Mouse (Mus musculus): ENCODE measurements around the gene Spcs3. TPM values are rescaled to one million over a fixed set of nuclear protein-coding genes. Genes with fewer than 3 reads are reported as not detected.

The Spcs3 gene
- total RNA-seq, 2 experiments from 2014 or later: 20.4 to 21.4 TPM

DNA sequence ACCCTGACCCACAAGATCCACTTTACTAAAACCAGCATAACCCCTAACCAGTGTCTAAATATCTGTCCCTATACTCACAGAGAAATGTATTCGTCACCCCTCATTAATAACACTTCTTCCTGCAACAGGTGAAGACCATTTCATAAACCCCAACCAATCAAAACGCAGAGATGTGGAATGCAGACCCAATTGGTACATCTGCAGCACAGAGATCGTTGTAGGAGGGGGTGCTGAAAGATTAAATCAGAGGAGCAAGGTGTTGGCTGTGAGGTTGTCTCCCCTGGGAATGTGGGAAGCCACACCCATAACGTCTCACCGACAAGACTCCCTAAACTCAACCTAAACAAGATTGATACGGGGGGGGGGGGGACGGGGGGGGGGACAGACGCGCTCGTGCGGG lies 21.0 kb downstream of the Spcs3 start:
- no peak for DNase-seq

DNA sequence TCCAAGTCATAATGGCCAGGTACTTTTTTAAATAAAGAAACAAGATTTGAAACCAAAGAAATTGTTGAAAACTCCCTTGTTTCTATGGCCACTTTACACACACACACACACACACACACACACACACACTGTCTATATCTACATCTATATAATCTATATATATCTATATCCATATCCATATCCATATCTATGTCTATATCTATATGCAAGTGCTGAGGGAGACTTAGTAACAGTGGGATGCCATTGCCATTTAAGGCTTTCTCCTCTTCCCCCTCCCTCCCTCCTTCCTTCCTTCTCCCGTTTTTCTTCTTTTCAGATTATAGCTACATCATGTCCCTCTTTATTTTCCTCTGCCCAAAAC lies 21.7 kb downstream of the Spcs3 start:
- DNase-seq: no peak

DNA sequence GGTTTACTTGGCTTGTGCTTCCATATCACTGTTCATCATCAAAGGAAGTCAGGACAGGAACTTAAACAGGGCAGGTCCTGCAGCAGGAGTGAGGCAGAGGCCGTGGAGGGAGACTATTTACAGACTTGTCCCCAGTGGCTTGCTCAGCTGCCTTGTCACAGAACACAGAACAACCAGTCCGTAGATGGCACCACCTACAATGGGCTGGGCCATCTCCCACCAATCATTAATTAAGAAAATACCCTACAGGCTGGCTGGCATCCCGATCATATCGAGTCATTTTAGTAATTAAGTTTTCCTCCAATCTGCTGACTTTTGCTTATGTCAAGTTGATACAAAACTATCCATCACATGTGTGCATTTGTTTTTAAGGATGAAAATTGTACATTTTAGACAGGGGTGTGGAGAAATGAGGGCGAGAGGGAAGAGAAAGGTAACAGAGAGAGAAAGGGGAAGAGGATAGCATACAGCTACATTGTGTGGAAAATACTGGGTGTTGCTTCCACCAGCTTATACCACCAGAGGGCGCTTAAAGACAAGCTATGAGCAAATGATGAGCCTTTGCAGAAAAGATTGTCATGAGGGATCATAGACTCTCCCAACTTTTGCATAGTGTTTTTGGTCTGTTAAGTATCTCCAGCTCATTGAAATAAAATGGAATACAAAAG lies 22.2 kb downstream of the Spcs3 start:
- no peak for DNase-seq

DNA sequence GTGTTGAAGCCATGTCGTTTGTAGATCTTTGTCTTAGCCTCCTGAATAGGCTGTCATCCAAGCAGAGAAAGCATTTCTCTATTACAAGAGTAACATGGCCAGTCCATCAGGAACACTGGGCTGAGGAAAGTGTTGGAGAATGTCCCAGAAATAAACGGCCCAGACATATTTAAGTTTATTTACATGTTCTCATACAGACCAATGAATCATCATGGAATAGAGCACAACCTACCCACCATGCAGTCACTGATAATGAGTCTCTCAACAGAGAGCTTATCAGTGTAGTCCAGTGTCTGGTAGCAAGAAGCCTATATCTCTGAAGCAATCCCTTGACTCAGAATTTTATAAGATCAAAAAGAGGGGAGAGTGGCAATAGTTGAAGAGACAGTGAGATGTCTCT lies 24.7 kb downstream of the Spcs3 start:
- no peak for DNase-seq

DNA sequence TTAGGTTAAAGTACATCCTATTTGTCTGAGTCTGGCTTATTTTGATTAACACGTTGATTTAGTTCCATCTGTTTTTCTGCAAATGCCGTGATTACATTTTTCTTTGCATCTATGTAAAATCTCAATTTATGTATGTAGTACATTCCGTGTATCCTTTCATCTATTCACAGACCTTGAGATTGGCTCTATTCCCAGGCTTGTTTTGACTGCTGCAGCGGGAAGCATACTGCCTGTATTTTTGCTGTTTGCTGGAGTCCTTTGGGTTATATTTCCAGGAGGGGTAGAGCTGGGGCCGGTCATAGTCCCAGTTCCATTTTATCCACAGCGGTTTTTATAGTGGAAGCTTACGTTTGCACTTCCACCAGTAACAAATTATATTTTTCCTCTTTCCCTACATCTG lies 26.7 kb downstream of the Spcs3 start:
- DNase-seq: no peak

DNA sequence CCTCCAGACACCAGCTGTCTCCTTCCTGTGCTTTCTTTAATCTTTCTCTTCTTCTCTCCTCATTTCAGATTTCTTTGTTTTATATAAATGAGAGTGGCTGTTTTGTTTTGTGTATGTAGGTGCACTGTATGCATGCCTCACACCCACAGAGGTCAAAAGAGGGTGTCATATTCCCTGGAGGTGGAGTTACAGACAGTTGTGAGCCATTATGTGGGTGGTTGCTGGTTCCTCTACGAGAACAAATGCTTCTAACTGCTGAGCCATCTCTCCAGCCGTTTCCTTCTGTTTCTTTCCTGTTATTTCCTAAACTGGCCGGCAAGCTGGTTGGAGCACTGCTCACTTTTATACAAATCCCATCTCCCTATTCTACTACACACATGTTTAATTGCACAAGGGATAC lies 35.9 kb downstream of the Spcs3 start:
- DNase-seq: no peak

DNA sequence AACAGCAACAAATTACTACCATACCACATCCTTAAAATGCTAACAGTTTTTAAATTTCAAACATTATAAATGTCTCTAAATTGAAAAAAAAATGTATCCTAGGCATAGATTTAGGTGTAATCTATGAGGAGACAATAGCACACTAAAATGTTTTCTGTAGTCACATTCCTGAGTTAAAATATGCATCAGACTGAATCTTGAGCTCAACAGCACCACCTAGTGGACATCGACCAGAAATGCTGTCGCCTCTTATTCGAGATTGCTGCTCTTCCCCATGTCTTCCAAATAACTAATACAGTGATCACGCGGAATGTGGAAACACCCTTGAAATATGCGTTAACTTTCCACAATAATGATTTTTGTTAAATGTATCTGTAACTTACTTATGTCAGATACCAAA lies 36.7 kb downstream of the Spcs3 start:
- no peak for DNase-seq

DNA sequence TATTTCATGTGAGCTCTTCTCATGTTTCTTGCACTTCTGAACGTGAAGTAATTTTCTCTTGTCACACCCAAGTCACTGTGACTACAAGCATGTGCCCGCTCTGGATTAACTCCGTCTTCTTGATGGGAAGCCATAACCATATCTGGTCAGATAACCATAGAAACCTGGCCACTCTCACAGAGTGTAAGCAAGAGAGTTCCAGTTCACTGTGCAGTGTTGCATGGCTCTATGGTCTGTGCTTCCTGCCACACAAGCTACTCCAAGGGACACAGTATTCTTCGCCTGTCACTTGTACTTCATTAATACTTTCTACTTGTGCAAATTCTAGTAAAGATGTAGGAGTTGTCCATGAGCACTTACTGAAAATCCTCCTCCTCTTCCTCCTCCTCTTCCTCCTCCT lies 37.9 kb downstream of the Spcs3 start:
- DNase-seq: no peak

DNA sequence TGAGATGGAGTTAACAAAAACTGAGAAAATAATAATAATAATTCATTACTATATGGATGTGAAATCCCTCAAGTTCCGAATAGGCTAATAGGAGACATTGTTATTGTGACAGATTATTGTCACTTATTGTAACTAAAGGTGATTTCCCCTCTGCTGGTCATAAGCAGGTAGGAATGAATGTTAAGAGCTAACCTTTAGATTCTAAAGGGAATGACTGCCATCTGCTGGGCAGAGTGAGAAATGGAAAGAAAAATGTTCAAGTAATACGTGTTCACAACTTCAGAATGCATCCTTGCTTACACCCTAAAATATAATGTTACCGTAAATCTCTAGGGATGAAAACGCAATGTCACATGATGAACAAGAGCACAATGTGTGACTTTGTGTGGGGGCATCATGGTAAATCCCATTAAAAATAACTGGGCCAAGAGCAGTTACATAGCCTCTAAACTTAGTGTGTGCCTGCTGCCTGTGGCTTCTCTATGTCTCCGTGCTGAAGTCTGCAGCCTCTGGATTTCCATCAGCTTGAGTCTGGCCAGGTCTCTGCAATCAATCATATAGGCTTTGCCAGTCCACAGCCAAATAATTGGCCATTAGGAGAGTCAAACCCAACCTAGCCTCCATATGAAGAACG lies 38.6 kb downstream of the Spcs3 start:
- DNase-seq: no peak

DNA sequence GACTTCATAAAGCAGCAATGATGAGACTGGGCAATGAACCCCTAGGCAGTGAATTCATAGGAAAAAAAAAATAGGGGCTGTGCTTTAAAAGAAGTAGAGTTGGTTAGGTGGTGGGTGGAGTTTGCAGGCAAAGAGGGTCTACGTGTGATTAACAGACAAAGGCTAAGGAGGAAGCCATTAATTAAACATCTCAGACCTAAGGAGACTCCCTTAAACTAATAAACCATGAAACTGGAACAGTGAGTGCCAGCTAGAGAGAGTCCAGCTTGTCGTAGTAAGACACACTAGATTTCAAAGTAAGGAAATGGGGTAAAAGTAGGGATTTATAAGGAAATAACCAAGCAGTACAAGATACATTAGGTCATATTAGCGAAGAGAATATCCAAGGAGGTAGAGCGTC lies 41.4 kb downstream of the Spcs3 start:
- DNase-seq: no peak

DNA sequence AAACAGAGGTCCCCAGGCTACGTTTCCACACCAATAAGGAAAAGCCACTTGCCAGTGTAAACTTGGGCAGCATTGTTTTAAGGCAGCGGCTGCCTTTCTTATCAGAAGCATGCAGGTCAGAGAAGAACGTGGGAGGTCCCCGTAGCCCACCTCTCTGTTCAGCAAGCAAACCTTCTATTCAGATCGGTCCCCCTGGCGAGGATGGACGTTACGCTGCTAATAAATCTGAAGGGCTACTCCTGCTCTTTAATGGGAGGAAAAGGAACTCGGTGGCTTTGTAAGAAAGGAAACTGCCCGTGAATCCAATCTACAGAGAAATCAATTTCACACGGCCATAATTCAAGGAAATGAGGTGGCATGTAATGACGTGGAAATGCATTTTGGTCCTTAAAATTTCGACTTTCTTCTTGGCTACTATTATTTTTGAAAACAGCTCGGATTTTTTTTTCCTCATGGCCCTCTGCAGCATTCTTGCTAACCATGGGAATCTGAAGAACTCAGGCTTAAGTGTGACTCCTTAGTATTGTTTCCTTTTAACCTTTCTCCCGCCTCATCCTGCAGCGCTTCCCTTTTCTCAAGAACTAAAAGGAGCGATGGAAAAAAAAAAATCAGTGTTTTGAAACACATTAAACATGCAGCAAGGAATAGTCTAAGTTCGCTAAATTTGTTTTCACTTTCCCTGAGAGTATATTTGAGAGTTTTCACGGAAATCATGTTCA lies 43.1 kb downstream of the Spcs3 start:
- DNase-seq: no peak

Other genes with a start within 250 kb of the Spcs3 start
- 100 to 1,000 TPM; 122 to 163 TPM for gene Asb5, start 418 bp downstream of the Spcs3 start, total RNA-seq (2021)
- gene Spata4, start 70.8 kb upstream of the Spcs3 start, total RNA-seq (2021): not detected

Data from gastrocnemius, postnatal 25 days (tissue).